Mouse (Mus musculus): ENCODE results near the gene Slc12a8.

Slc12a8 gene

DNA sequence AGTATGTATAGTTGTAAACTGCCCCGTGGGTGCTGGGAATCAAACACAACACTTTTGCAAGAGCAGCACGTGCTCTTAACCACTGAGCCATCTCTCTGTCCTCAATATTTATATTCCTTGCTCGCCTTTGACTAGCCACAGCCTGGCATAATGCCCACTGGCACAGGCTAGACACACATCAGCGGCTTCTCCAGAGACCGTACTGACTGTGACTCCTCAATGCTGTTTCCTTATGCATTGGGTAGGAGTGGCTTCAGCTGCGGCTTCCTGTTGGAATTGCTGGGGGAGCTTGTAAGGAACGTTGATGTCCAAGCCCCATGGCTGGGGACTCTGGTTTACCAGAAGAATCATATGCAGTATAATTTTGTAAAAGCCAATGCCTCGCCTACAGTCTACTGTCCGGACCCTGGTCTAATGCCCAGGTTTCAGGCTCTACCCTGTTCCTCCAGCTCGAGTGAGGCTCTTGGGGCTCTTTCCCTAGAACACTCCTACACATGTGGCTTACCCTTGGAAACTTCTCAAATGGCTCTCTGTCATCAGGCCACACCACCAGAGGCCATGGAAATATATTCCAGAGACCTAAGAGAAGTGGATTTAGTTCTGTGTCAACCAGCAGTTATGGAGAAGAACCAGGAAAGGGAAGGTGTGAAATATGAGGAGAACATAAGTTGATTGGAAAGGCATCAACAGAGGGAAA lies 158.2 kb downstream of the Slc12a8 start:
- no peak for DNase-seq (ENCODE audit: low spot score)

DNA sequence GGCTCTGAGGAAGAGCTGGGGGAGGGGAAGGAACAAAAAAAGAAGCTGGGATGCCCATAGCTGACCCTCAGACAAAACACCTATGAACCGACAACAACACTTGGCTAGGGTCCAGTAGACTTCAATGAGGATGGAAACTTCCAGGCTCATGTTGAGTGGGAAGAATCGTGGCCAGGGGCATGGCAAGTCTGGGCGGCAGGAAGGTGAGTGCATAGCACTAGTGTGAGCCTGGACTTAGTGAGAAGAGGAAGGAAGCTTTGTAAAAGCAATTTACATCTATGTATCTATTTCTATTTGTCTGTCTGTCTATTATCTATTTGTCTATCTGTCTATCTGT lies 158.7 kb downstream of the Slc12a8 start:
- DNase-seq (ENCODE audit: low spot score) = no peak

DNA sequence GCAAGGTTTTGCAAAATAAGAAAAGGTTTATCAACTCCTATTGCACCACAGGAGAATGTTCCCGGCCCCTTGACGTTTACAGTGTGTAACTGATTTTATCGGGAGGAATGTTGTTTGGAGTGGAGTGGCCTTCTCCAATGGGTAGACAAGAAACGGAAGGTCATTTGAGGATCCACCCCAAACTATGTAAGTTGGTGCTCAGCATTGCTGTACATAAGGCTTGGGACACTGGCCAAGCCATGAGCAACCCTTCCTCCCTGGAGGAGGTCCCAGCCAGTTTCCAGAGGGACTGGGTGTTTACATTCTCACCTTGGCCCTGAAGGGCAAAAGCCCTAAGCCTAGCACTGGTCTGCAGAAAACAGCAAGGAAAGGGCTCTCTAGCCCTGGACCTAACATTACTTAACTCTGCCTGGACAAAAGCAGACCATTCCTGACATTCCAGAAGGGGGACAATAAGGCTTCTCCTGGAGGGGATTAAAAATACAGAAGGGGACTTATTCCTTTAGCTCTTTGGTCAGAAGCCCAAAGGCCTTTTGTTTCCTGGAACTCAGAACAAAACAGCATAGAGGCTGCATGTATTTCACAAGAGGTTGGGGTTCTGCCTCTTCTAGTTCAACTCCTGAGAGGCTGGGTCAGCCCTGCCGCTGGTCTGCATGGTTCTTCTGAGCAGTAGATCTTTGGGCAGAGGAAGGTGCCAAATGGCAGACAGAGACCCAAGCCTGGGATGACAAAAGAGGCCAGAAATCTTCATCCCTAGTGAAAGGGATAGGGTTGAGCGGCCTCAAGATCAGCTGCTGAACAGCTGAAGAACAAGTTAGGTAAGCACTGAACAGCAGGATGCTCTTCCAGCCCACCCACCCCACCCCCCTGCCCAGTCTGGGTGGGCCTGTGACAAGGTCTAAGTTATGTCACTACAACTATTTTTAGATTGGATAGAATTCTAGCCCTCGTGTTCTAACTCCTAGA lies 159.5 kb downstream of the Slc12a8 start:
- DNase-seq (ENCODE audit: low spot score) = no peak

DNA sequence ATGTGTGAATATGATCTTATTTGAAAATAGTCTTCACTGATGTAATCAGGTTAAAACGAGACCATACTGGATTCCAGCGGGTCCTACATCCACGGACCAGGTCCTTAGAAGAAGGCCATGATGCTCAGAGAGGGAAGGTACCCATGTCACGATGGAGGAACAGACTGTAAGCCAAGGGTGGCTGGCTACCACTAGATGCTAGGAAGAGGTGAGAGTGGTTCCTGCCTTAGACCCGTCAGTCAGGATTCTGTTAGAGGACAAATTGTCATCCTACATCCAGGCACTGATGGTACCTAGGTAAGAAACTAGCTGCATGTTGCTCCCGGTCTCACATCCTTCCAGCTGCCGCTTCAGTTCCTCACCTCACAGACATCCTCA lies 160.2 kb downstream of the Slc12a8 start:
- no peak for DNase-seq (ENCODE audit: low spot score)

DNA sequence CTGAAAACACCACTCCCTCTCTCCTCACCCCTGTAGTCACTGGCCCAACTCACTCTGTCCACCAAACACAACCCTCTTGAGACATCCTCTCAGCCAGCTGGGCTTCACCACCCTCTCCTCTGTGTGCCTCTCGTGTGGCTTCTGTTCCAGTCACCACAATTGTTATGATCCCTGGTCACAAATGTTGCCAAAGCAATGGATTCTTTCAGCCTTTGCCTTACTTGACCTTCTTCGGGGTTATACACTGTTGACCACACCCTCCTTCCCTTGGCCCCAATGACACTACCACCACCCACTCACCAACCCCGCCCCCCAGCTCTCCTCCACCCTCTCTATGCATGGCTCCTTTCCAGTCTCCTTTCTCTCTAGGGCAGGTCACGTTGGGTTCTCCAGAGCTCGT lies 160.8 kb downstream of the Slc12a8 start:
- DNase-seq (ENCODE audit: low spot score) = no peak

DNA sequence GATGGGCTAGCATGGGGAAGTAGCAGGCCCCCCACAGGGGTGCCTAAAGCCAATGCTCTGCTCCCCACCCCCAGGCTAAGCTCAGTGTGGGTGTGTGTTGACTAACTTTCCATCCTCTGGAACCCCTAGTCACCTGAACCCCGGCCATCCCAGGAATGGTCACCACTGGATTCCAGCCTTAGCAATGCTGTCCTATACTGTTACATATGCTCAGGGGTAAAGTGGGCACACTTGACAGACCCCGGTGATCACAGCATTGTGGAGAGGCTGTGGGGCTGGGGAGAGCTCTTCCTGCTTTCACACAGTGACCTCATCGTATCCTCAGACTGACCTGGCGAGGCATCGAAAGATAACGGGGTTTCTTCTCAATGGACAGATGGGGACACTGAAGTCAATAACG lies 163.1 kb downstream of the Slc12a8 start:
- DNase-seq (ENCODE audit: low spot score) = no peak

DNA sequence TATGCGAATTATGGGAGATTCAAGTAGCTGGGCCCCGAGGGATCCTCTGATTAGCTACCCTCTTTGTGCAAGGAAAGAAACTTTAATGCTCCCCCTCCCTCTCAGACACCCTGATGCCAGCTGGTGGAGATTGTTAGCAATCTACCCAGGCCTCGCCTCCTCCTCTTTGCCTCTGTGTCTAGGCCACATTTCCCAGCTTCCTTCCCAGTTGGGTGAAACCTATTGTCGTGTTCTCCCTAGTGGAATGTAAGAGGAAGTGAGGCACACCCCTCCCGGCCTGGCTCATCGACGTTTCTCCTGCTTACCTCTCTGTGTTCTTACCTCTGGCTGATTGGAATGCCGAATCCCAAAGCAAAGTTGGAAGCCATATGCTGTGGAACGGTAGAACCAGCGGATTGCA lies 163.7 kb downstream of the Slc12a8 start:
- DNase-seq (ENCODE audit: low spot score) = no peak

DNA sequence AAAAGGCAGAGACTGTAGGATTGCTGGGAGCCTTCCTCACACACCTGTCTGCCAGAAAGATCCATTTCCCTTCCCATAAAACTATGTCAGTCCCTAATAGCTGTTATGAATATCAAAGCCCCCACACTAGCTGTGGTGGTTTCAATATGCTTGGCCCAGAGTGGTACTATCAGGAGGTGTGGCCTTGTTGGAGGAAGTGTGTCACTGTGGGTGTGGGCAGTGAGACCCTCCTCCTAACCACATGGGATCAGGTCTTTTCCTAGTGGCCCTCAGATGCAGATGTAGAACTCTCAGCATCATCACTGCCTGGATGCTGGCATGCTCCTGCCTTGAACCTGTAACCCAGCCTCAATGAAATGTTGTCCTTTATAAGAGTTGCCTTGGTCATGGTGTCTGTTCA lies 164.5 kb downstream of the Slc12a8 start:
- no peak for DNase-seq (ENCODE audit: low spot score)

DNA sequence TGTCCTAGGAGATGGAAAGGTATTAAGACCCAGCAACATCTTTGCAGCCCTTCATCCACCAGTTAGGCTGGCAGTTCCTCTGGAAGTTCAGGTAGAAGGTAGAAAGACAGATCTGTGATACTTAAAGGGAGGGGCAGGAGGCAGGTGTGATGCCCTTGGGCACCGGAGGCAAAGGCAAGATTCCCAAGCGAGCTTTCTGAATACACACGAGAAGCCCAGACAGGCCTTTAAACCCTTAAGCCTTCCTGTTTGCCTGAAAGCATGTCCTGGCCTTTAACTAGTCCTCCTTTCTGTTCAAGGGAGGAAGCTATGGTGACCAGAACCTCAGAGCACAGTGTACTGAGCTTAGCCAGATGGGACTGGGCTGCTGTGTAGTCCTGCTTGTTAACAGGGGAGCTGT lies 165.5 kb downstream of the Slc12a8 start:
- no peak for DNase-seq (ENCODE audit: low spot score)

DNA sequence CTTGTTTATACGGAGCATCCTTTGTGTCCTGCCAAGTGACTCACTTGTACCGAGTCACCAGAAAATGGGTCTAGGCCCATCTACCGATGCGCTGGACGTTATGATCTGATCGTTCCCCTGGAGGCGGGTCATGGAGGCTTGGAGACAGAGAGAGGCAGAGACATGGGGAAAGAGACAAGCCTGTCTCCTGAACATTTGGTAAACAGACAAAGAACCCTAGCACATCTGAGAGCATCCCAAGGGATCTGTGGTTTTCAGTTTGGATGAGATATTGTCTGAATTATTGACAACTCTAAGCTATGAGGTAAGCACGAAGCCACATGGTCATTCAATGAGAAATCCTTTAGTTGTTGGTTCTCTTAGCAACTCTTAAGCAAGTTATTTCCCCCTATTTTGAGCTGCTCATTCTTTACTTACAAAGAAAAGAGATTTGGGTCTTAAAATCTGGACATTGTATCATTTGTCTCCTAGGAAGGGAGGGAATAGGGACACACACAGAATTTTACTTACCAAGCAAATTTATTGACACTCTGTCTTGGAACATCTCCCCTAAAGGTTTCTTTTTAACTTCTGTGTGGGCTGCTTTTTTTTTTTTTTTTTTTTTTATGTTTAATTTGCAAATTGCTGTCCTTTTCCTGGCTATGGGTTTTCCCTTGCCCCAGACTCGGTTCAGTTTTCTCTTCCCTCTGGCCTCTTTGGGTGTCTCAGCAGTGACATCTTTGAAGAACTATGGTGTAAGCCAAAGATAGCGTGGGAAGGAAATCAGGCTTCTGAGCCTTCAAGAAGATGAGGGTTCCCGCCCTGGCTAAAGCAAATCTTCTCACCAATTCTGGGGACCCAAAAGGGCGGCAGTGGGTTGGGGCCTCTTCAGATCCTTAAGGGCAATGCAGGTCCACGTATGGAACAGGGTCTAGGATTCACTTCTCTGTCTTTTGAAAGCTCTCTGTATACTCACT lies 166.4 kb downstream of the Slc12a8 start:
- DNase-seq (ENCODE audit: low spot score) = no peak

DNA sequence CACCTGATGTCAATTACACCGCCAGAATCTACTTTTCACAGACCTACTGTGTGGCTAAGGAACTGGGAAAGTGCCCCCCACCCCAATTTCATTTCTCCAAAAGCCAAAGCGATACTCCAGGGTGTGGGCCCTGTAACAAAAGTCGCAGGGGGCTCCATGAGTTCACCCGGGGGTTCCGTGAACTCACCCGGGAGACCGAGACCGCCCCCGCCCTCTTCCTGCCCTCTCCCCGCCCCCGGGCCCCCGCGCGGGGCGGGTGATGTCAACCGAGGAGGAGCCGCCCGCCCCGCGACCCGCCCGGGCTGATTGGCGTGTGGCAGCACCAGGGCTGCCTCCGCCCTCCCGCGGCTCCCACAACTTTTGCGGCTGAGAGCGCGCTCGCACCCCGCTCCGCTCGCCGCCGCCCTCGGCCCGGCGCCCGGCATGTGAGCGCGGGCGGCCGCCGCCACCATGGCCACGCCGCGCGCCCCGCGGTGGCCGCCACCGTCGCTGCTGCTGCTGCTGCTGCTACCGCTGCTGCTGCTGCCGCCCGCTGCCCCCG lies 167.1 kb downstream of the Slc12a8 start, which contains the start of gene Heg1:
Heg1 (plus strand) TSS at position 209 of the 541 bp plus-strand sequence.
- DNase-seq (ENCODE audit: low spot score) = peak; percentile 83

DNA sequence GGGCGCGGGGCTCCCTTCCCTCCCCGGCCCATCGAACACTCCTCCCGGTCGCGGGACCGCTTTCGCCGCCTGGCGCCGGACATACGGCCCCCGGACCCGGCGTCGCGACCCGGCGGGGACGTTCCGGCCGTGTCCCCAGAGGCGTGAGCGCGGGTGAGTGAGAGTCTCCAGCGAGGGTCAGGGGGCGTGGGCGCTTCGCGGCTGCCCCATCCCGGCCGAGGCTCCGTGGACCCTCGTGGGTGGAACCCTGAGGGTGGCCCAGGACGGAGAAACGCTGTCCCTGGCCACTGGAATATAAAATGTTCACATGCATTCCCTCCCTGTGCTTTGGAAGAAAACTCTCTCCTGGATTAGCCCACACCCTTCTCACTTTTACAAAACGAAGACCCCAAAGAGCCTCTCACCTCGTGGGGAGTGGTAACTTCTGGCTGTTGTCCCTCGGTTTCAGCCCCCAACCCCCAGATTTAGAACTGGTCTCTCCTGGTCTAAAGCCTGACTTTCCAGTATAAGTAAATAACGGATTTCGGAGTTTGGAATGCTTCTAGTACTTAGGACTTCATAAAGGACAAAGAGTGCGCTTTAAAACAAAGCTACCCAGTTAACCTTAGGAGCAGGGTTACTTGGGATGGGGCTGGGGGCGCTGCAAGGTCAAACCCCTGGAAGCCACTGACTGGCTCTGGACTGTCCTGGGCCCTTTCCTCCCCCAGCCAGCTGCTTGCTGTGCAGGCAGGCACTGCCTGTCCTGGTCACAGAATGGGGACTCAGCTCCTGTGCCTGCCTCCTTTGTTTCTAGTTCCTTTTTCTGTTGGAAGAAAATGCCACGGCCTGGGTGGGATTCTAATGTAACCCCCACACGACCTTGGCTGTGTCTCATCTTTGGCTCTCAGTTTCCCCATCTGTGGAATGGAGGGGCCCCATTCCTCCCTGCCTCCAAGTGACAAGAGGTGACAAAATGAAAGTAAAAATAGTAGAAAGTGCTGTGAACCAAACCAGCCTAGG lies 167.9 kb downstream of the Slc12a8 start:
- no peak for DNase-seq (ENCODE audit: low spot score)

DNA sequence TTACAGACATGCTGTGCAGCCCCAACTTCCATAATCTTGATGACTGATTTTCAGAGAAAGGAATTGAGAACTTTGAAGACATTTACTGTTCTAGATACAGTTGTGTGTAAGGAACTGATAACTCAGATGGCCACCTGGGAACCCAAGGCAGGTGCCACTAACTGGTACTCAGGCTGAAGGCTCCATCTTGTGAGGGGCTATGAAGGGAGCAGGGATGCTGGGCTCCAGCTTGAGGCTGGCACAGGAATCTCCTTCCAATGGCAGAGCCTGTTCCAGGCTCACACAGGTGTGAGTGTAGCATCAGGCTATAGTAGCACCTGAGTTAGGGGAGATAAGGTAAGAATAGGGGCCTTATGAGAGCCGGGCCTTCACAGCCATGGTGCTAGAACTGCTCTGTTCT lies 168.9 kb downstream of the Slc12a8 start:
- no peak for DNase-seq (ENCODE audit: low spot score)

DNA sequence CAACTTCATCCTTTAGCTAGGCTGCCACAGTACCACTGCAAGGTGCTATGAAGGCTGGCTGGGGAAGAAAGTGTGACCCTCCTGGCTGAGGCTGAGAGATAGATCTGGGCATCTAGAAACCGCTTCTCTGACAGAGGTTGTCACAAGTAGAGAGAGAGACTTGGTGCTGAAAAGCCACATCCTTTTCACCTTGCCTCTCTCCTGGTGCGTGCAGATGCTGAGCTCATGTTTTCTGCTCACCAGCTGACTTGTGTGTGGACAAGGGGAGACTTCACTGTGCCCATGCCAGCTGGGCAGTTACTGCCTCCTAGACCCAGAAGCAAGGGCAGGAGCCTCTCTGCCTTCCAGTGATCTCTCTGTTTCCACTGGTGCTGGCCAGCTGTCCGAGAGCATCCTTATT lies 170.6 kb downstream of the Slc12a8 start:
- DNase-seq (ENCODE audit: low spot score) = peak; percentile 71

DNA sequence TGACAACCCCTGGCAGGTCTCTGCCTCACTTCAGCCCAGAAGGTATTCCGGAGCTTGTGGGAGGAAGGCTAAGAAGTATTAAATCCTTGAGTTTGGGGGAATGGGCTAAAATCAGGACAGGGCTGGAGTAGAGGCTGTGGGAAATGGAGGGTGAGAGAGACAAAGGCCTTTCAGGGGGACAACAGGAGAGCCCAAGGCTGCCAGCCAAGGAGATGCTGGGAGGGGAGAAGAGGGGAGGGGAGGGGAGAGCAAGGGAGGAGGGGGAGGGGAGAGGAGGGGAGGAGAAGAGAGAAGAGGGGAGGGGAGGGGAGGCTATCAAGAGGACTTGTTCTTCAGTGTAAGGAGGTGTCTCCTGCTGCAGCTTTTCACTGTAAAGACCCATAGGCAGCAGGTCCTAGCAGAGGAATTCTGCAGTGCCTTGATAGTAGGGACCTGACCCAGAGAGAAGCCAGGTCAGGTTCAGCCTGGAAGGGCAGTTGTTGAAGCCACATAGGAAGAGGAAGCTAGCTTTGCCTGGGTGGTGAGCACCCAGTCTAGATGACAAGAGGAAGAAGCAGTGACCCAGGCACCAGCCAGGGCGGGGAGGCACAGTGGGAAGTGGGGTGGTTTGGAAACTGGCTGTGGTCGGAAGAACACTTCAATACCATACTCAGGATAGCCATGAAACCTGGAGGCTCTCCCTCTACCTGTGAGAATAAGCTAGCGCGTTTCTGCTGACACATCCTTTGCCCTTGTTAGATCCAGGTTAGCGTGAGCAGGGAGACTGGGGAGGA lies 174.0 kb downstream of the Slc12a8 start:
- DNase-seq (ENCODE audit: low spot score) = peak; percentile 37

DNA sequence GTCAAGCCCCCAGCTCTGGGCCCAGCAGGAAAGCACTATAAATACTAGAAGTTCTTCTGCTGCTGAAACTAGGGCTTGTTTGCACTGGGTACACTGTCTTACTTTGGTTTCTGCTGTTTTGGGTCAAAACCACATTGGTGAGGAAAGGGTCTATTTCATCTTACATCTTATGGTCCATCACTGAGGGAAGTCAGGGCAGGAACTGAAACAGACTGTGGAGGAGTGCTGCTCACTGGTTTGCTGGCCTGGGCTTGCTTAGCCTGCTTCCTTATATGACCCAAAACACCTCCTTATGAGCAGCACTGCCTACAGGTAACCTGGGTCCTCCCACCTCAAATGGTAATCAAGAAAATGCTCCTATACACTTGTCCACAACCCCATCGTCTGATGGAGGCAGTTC lies 176.4 kb downstream of the Slc12a8 start:
- DNase-seq (ENCODE audit: low spot score) = no peak

DNA sequence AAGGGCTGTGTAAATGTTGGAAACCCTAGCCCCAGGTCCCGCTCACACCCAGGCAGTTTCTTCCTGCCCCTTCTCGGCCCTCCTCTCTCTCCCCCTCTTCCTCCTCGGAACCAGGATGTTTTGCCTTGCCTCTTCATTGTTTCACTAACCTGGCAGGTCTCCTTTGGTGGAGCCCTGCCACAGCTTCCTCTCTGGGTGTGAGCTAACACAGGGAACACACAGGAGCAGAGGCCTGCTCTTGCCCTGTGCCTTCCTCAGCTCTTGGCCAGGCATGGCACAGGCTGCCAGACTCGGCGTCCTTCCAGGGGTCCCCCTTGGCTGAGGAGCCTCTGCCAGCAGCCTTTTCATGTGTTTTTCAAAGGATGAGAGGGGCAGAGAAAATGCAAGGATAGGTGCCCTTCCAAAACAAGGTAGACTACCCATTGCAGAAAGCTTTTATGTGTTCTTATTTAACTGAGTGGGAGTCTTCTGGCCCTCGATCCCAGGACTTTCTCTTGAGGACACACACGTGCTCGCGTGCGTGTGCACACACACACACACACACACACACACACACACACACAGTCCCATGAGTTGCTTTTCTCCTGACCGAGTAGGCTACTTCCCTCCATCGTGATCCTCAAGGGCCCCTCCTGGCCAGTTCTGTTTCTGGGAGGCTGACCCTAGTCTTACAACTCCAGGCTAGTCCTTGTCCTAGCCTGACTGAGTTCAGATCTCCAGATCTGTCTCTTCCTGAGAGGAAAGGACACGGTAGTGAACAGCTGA lies 179.9 kb downstream of the Slc12a8 start:
- DNase-seq (ENCODE audit: low spot score) = no peak

DNA sequence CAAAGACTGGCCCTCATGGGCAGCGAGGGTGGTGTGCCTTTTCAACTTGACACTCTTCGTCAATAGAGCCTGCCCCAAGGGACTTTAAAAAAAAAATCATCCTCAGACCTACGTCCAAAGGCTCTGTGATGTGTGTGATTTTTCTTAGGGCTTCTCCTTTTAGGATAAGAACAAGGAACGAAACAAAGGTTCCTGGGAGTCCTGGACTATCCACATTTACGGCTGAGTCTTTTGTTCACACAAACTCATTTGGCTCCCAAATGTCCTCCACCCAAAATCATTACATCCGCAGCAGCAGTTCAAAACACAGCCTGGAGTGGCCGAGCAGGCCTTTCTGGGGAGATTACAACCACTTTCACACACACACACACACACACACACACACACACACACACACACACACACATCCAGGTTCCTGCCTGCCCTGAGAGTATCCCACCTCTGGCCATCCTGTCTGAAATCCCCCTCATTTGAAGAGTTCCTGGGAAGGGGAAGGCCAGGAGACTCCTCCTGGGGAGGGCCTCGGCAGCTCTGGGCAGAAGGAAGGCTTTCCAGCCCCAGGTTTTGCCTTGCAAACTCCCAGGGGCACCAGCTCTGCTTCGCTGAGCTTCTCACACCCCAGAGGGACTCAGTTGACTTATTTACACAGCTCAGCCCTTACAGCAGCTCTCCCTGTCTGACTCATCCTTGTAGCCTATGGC lies 180.6 kb downstream of the Slc12a8 start:
- no peak for DNase-seq (ENCODE audit: low spot score)
